Mouse (Mus musculus): ENCODE data around the gene 1700008O03Rik. TPM values are rescaled to one million over a fixed set of nuclear protein-coding genes. Genes with fewer than 3 reads are reported as not detected.

Gene 1700008O03Rik
- polyA plus RNA-seq, 1 experiment: not detected

- TF ChIP-seq POLR2A (IDR thresholded peaks at IDR 0.05; ENCODE audit: low read depth, low read length): no peak
- no peak for TF ChIP-seq CTCF (IDR thresholded peaks at IDR 0.05; ENCODE audit: borderline replicate concordance, insufficient read depth, low read length)
- Histone ChIP-seq H3K27ac (ENCODE audit: insufficient read depth, low read length) (no peak overlapping the region), H3K4me3 (ENCODE audit: insufficient read depth, low read length) (no peak overlapping the region), H3K4me1 (ENCODE audit: control insufficient read depth, insufficient read depth, low read length) (peaks cover 2% of the 10 kb centered on the region; the same call in 1 of the 2 replicates)
Measured at GRCm38 (mm10) chr7:44351881-44352749, 33.5 kb downstream of the 1700008O03Rik start.

- H3K27ac ChIP-seq (ENCODE audit: insufficient read depth, low read length): no peak overlapping the region
- no peaks in the 10 kb centered on the region for H3K4me1 ChIP-seq (ENCODE audit: control insufficient read depth, insufficient read depth, low read length)
- no peak for TF ChIP-seq CTCF (IDR thresholded peaks at IDR 0.05; ENCODE audit: borderline replicate concordance, insufficient read depth, low read length)
- TF ChIP-seq POLR2A (IDR thresholded peaks at IDR 0.05; ENCODE audit: low read depth, low read length): no peak
- no peak overlapping the region for H3K4me3 ChIP-seq (ENCODE audit: insufficient read depth, low read length)
Measured at GRCm38 (mm10) chr7:44350957-44351711, 34.5 kb downstream of the 1700008O03Rik start.

DNA sequence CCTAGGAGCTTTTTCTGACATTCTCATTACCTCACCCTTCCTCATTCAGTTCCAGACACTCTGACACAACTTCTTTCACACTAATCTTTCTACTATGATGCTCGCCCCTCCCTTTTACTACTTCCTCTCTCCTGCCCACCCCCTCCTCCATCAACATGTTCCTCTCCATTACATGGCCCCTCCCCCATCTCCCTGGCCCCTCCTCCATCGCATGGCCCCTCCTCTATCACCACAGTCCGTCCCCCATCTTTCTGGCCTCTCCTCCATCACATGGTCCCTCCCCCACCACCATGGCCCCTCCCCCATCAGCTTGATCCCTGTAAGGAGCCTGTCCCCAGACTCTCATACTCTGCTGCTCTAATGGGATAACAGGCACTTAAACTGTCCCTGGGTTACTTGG, 36.6 kb downstream of the 1700008O03Rik start:
- TF ChIP-seq POLR2A (IDR thresholded peaks at IDR 0.05; ENCODE audit: low read depth, low read length): no peak
- no peak for TF ChIP-seq CTCF (IDR thresholded peaks at IDR 0.05; ENCODE audit: borderline replicate concordance, insufficient read depth, low read length)
- H3K4me1 ChIP-seq (ENCODE audit: control insufficient read depth, insufficient read depth, low read length): no peaks in the 10 kb centered on the region
- no peak overlapping the region for H3K27ac ChIP-seq (ENCODE audit: insufficient read depth, low read length)
- no peak overlapping the region for H3K4me3 ChIP-seq (ENCODE audit: insufficient read depth, low read length)

DNA sequence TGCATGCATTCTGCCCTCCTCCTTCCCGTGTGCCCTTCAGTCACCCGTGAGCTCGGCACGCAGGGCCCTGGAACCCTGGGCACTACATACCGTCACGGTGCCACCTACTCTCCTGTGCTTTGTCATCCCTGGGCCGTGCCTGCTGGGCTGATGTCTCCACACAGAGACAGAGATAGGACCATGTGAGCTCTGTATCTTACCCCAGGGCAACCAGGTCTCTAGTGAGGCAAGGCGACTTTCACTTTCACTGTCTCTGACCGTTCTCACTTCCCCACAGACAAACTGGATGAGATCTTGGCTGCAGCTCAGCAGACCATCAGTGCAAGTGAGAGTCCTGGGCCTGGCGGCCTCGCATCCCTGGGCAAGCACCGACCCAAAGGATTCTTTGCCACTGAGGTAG, 41.0 kb downstream of the 1700008O03Rik start:
- Histone ChIP-seq H3K27ac (ENCODE audit: insufficient read depth, low read length) (no peak overlapping the region), H3K4me1 (ENCODE audit: control insufficient read depth, insufficient read depth, low read length) (no peaks in the 10 kb centered on the region), H3K4me3 (ENCODE audit: insufficient read depth, low read length) (no peak overlapping the region)
- TF ChIP-seq POLR2A (IDR thresholded peaks at IDR 0.05; ENCODE audit: low read depth, low read length) (no peak), CTCF (IDR thresholded peaks at IDR 0.05; ENCODE audit: borderline replicate concordance, insufficient read depth, low read length) (no peak)

- Histone ChIP-seq H3K4me1 (ENCODE audit: control insufficient read depth, insufficient read depth, low read length) (no peaks in the 10 kb centered on the region), H3K27ac (ENCODE audit: insufficient read depth, low read length) (no peak overlapping the region), H3K4me3 (ENCODE audit: insufficient read depth, low read length) (no peak overlapping the region)
- TF ChIP-seq CTCF (IDR thresholded peaks at IDR 0.05; ENCODE audit: borderline replicate concordance, insufficient read depth, low read length): no peak
- no peak for TF ChIP-seq POLR2A (IDR thresholded peaks at IDR 0.05; ENCODE audit: low read depth, low read length)
Measured at GRCm38 (mm10) chr7:44343459-44344015, 42.1 kb downstream of the 1700008O03Rik start.

- H3K27ac ChIP-seq (ENCODE audit: insufficient read depth, low read length): no peak overlapping the region
- H3K4me1 ChIP-seq (ENCODE audit: control insufficient read depth, insufficient read depth, low read length): no peaks in the 10 kb centered on the region
- no peak overlapping the region for H3K4me3 ChIP-seq (ENCODE audit: insufficient read depth, low read length)
- TF ChIP-seq CTCF (IDR thresholded peaks at IDR 0.05; ENCODE audit: borderline replicate concordance, insufficient read depth, low read length) (no peak), POLR2A (IDR thresholded peaks at IDR 0.05; ENCODE audit: low read depth, low read length) (no peak)
Measured at GRCm38 (mm10) chr7:44341714-44342113, 43.9 kb downstream of the 1700008O03Rik start.

- TF ChIP-seq POLR2A (IDR thresholded peaks at IDR 0.05; ENCODE audit: low read depth, low read length): no peak
- TF ChIP-seq CTCF (IDR thresholded peaks at IDR 0.05; ENCODE audit: borderline replicate concordance, insufficient read depth, low read length): no peak
Measured at GRCm38 (mm10) chr7:44341119-44341518, 44.5 kb downstream of the 1700008O03Rik start.

GRCm38 (mm10) chr7:44340226-44340625, 45.4 kb downstream of the 1700008O03Rik start:
- Histone ChIP-seq H3K4me3 (ENCODE audit: insufficient read depth, low read length) (no peak overlapping the region), H3K4me1 (ENCODE audit: control insufficient read depth, insufficient read depth, low read length) (no peaks in the 10 kb centered on the region), H3K27ac (ENCODE audit: insufficient read depth, low read length) (no peak overlapping the region)
- no peak for TF ChIP-seq CTCF (IDR thresholded peaks at IDR 0.05; ENCODE audit: borderline replicate concordance, insufficient read depth, low read length)
- no peak for TF ChIP-seq POLR2A (IDR thresholded peaks at IDR 0.05; ENCODE audit: low read depth, low read length)

More at GRCm38 (mm10) chr7:44341119-44341518, 44.5 kb downstream of the 1700008O03Rik start:
- Histone ChIP-seq H3K4me1 (ENCODE audit: control insufficient read depth, insufficient read depth, low read length) (no peaks in the 10 kb centered on the region), H3K4me3 (ENCODE audit: insufficient read depth, low read length) (no peak overlapping the region), H3K27ac (ENCODE audit: insufficient read depth, low read length) (no peak overlapping the region)

DNA sequence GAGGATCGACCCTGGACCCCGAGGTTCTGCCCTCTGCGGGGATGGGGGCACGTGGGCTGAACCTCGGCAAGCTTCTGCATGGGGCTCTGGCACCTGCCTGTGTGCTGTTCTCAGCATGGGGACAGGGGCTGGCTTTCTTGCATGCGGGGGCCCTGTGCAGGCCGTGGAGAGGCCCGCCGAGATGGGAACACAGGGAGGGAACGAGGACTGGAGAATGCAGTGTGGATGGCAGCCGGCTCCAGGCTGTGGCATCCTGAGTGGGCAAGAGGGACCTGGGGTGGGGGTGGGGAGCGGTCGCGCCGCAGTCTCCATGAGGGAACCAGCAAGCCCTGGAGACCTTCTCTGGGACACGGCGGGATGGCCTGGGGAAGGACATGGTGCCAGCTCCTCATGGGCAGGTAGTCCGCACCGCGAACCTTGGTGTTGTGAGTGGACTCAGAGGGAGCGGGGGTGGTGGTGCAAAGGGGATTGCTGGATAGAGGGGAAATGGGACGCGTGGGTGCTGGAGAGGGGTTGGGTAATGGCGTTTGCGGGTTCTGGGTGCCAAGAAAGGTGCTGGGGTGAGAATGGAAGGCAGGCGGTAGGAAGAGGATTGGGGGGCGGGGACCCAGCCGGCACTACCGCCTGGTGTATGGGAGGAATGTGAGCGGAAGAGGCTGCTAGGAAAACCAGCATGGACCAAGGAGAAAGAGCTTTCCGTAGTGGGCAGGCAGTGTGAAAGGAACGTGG, 48.3 kb downstream of the 1700008O03Rik start:
- Histone ChIP-seq H3K27ac (ENCODE audit: insufficient read depth, low read length) (no peak overlapping the region), H3K4me3 (ENCODE audit: insufficient read depth, low read length) (no peak overlapping the region), H3K4me1 (ENCODE audit: control insufficient read depth, insufficient read depth, low read length) (no peaks in the 10 kb centered on the region; the same call in 1 of the 2 replicates)
- no peak for TF ChIP-seq CTCF (IDR thresholded peaks at IDR 0.05; ENCODE audit: borderline replicate concordance, insufficient read depth, low read length)
- TF ChIP-seq POLR2A (IDR thresholded peaks at IDR 0.05; ENCODE audit: low read depth, low read length): no peak
